Mouse (Mus musculus) urinary bladder, postnatal 36 days (tissue): ENCODE data around the gene Phrf1.

ENCODE experiments used
- DNase-seq, 2 experiments: peaks; one replicate each; pipeline ENCODE4 v3.0.0; 2022; ENCODE audit warnings: low spot score in 2 of 2, mixed read lengths in 1 of 2

Gene Phrf1

DNA sequence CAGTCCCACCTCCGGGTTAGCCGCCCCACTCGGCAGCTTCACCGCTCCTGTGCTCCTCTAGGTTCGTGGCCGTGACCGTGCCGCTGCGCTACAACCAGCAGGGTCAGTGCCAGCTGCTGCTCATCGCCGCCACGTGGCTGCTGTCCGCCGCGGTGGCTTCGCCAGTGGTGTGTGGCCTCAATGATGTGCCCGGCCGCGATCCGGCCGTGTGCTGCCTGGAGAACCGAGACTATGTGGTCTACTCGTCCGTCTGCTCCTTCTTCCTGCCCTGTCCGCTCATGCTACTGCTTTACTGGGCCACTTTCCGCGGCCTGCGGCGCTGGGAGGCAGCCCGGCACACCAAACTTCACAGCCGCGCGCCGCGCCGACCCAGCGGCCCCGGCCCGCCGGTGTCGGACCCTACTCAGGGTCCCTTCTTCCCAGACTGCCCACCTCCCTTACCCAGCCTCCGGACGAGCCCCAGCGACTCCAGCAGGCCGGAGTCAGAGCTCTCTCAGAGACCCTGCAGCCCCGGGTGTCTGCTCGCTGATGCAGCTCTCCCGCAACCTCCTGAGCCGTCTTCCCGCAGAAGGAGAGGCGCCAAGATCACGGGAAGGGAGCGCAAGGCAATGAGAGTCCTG lies 65.4 kb downstream of the Phrf1 start:
- DNase-seq = peak in 1 of 2 experiments; percentile 34

DNA sequence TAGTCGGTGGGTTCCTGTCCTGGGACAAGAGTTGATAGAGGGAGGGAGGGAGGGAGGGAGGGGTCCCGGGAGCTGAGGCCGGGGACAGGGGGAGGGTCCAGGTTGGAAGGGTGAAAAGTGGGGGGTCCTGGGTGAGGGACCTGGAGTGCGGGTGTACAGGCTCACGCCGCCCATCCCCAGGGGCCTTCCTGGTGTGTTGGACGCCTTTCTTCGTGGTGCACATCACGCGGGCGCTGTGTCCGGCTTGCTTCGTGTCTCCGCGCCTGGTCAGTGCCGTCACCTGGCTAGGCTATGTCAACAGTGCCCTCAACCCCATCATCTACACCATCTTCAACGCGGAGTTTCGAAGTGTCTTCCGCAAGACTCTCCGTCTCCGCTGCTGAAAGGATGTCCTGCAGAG lies 65.9 kb downstream of the Phrf1 start:
- DNase-seq = no peak

DNA sequence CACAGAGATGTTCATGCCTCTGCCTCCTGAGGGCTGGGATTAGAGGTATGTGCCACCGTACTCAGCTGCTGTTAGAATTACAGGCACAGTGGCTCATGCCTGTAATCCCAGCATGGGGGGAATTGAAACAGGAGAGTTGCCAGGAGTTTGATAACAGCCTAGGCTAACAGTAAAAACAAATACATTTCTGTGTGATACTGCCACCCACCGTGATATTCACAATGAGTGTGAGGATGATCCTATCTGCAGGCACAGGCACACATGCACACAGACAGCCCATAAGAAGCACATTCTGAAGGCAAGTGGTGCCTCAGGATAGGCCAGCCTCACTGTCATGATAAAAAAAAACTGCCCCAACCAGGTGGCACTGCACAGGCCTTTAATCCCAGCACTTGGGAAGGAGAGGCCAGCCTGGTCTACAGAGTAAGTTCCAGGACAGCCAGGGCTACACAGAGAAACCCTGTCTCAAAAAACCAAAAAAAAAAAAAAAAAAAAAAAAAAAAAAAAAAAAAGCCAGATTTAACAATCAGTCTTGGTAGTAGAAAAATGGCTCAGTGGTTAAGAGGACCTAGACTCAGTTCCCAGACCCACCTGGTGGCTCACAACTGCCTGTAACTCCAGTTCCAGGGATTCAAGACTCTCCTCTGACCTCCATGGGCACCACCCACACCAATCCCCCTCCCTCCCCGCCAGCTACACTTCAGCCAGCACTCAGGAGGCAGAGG lies 69.5 kb downstream of the Phrf1 start:
- DNase-seq = no peak

DNA sequence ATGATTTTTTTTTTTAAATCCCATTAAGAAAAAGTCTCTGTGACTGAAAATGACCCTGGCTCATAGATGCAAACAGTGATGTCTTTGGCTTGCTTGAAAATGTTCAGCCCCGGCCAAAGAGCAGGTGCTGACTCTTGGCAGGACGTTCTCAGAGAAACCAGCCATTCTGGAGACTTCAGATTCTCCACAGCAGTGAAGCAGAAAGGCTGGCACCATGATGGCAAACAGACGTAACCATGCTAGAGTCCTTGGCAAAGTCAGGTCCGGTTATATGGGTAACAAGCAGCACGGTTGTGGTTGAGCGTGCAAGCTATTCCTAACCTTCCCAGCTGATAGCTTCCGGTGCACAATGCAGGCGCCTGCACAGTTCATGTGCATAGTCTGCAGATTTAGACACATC lies 70.6 kb downstream of the Phrf1 start:
- DNase-seq = no peak

DNA sequence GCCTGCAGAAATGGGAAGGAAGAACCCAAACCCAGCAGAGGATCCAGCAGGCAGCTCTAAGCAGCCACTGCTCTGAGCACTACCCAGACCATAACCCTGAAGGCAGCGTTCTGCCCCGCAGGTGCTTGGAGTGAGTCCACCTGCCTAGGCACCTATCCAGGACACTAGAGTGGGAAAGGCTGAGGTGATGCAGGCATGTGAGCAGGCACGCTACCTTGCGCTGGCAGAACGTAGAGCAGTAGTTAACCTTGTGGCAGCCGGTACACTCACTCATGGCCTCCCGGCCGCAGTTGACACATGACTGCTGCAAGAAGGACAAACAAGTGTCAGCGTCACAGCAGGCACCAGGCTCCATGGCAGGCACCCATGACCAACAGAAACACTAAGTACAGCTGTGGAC lies 72.8 kb downstream of the Phrf1 start:
- DNase-seq = no peak

DNA sequence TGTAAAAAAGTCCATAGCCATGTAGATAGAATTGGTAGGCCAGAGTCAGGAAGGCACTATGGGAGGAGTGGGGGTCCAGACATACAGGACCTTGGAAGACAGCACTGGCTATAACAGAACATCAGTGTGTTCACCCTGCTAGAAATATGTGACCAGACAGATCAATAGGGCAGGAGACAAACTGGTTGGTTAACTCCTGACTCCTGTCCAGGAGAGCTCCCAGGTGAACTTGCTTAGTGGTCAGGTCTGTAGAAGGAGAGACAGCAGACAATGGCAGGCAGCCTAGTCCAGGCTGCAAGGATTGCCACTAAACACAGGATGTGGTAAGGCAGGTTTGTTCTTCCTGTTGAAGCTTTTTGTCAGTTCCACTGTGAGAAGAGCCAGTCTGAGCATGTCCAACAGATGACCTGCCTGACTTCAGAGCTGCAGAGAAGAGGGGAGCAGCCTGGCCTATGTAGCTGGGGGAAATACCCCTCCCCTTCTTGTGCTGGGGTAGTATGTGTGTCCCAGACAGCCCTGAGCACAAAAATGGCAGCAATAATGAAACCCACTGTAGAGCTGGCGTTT lies 74.2 kb downstream of the Phrf1 start:
- DNase-seq = no peak

DNA sequence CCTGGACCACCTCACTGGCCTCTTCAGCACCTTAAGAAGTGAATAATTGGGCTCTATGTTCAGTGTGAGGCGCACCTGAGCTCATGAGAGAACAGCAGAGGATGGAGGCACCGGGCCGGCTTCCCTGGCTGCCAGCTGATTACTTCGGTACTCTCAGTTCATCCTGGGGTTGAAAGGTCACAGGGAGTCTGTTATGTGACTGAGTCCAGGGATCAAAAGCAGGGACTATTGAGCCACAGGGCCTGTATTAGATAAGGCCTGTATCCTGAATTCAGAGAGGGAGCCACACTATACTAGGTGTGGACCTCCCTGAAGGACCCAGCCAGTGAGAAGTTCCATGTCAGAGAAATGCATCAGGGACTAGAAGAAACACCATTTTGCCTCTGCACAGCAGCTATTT lies 76.0 kb downstream of the Phrf1 start:
- no peak for DNase-seq
